Mouse (Mus musculus): ENCODE measurements around the gene Aldh1l1.

Gene Aldh1l1

DNA sequence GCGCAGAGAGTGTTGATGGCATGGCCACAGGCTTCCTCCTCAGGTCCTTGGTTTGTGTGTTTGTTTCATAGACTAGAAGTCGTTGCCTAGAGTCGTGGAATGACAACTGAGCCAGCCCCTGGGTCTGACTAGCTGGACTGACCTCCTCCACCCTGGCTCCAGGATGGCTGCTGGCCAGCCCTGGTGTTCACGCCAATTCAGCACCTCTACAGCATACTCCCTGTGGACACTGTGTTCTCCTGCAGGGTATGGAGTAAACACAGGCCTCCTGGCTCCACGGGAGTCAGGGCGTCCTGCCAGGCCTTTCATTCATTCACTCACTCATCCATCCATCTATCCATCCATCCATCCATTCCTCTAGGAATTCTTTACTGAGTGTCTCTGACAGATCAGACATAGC, 22.9 kb downstream of the Aldh1l1 start:
- DNase-seq: peak; percentile 92 to 97

- peak in 1 of 2 experiments; percentile 39 for DNase-seq
Measured at GRCm38 (mm10) chr6:90512416-90512815, 26.2 kb downstream of the Aldh1l1 start.

- DNase-seq: no peak
Measured at GRCm38 (mm10) chr6:90513074-90513856, 27.0 kb downstream of the Aldh1l1 start.

DNA sequence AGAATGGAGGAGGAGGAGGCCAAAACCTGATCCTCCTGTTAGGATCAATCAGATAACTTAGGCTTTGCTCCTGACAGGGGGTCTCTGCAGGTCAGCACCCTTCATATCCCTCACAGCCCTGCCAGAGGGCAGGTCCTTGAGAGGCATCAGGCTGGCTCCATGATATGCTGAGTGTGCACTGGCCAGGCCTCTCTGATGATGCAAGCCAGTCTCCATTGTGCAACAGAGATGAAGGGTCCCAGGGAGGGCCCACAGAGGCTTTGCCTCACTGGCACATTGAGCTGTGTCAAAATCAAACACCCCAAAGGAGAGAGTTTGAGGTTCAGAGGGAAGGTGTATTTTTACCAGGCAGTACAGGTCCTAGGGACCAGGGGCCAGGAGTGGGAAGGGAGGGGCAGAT, 28.1 kb downstream of the Aldh1l1 start:
- peak in 1 of 2 experiments; percentile 52 for DNase-seq

DNA sequence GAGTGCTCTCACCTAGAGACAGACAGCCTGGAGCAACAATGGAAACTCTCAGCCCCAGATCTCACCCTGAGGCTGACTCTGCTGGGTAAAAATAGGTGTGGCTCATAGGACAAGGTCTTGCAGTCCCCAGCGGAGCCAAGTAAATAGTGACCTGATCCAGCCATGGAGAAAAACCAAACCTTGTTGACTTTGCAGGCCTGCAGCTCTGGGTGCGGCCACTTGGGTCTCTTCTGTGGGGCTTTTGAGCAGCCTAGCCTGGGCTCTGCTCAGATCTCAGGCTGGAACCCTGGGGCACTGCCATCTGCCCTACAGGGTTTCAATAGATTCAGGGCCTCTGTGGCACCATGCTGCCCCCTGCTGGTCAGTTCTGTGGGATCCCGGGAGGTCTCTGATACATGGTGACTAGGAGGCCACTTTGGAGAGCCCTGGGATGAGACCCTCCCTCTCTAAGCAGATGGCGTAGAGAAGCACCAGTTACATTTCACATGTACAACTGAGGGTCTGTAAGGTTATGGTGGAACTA, 28.7 kb downstream of the Aldh1l1 start:
- DNase-seq: peak; percentile 92 to 95

DNA sequence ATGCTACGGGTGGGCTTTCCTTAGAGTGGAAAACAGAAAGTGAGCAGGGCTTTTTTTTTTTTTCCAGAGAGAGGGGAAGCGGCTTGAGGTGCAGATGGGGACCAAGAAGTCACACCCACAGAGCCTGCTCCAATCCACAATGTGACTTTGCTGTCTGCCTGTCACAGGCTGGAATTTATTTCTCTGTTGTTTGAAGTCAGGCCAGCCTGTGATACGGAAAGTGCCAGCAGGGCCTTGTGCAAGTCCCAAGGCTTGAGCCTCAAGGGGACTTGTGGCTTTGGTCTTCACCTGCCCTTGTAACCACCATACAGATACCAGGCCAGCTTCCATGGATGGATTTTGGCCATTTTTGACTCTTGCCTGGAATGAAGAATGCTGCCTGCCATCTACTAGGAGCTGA, 32.7 kb downstream of the Aldh1l1 start:
- no peak for DNase-seq

DNA sequence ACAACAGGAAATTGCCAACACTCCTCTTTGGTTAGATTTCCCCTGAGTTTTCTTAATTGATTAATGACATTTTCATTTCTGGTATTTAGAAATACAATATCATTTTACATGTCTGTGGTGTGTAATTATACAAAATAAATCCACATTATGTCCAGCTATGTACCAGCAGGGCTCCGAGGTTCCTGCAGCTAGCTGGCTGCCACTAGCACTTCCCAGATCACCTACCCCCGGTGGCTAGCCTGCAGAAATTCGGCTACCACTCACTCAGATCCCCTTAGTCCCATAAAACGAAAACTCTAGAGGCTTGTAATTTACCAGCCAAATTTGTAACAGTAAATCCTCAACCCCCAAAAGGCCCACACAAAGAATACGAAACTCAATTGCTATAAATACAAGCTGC, 33.1 kb downstream of the Aldh1l1 start:
- no peak for DNase-seq

DNA sequence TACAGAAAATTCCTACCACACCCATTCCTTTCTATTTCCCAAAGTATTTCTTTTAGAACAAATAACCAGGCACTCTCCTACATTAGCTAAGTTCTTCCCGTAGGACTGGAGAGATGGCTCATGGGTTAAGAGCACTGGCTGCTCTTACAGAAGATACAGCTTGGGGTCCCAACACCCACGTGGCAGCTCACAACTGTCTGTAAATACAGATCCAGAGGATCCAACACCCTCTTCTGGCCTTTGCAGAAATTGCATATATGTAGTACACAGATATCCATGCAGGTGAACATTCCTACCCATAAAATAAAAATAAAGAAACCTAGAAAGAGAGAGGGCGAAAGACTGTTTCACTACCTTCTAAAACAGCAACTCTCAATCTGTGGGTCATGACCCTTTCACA, 40.2 kb downstream of the Aldh1l1 start:
- no peak for DNase-seq

GRCm38 (mm10) chr6:90529461-90530046, 43.3 kb downstream of the Aldh1l1 start:
- DNase-seq: no peak

- DNase-seq: no peak
Measured at GRCm38 (mm10) chr6:90532575-90533190, 46.5 kb downstream of the Aldh1l1 start.

GRCm38 (mm10) chr6:90533505-90533904, 47.3 kb downstream of the Aldh1l1 start:
- DNase-seq: no peak

GRCm38 (mm10) chr6:90534701-90535475, 48.7 kb downstream of the Aldh1l1 start:
- DNase-seq: no peak

- DNase-seq: no peak
Measured at GRCm38 (mm10) chr6:90536824-90537223, 50.6 kb downstream of the Aldh1l1 start.

DNA sequence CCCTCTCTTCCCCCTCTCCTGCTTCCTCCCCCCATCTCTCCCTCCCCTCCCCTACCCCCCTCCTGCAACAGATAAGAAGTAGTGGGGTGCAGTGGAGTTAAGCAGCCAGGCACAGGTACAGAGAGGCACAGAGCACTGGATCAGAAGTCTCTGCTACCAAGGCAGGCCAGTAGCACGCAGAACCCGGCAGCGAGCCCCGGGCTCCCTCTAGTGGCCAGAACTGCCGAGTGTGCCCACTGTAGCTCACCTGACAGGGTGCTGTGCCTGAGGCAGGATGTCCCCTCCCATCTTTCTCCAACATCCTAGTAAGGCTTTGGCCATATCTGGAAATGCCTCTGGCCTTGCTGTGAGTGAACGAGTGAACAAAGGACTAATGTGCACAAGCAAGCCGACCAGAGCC, 51.7 kb downstream of the Aldh1l1 start:
- DNase-seq: peak; percentile 89 to 91

DNA sequence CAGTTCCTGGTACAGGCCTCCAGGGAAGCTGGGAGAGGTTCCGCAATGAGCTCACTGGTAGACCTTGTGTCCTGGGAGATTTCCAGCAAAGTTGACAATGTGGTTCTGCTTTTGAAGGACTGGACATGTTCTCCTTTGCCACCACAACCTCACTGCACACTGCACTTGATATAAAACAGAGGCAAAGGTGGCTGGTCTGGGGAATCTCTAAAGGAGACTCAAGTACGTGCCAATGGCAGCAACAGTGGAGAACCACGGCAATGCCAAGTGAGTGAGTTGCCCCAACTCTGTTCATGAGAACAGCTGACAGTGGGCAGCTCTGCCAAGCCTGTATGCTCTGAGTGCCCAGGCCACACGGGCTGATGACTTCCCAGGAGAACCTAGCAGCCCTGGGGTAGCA, 53.0 kb downstream of the Aldh1l1 start:
- DNase-seq: no peak

DNA sequence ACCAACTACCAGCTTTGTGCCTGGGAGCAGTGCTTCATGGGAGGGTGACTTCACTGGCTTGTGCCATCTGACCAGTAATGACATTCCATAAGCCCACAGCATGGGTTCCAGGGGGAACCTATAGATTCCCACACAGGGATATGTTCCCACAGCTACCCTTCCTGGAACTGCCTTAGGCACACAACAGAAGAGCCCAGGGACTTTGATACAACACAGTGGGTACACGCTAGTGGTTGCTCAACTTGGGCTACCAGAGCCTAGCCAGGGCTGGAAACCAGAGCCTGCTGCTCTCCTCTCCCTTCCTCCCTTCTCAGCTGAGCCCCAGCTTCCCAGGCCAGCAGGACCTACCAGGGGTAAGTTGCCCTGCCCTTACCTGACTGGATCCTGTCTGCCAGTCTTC, 54.3 kb downstream of the Aldh1l1 start:
- DNase-seq: no peak

GRCm38 (mm10) chr6:90541367-90541772, 55.1 kb downstream of the Aldh1l1 start:
- DNase-seq: no peak

DNA sequence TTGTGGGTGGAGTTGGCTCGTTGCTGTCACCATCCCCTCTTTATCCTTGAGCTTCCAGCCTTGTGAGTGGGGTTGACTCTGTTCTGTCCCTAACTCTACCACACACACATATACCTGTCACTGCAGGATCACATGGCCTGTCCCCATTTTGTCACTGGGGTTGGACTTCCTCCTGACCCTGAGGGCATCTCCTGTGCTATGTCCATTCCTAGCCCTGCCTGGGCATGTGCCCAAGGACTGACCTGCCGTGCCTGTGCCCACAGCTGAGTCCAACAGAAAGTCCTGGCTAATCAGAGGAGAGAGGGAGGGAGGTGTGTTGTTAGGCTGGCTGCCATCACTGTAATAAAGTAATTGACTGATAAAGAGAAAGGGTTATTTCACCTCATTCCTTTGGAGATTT, 58.2 kb downstream of the Aldh1l1 start:
- DNase-seq: peak; percentile 69 to 90

DNA sequence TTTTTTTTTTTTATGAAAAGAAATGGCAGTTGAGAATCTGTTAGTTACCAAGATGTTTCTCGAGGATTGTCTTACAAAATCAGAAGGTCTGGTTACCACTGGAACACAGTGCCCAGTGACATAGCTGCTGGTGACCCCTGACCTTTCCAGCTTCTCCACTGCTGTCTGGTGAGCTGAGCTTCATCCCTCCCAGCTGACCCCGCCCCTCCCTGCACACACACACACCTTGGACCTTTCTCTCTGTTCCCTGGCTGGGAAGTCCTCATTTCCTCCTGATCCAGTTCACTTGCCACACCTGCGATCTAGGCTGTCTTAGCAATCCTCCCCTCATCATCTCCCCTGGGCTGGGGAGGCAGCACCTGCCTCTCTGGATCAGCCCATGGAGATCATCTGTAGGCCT, 60.0 kb downstream of the Aldh1l1 start:
- DNase-seq: peak; percentile 45 to 81

GRCm38 (mm10) chr6:90547041-90547440, 60.8 kb downstream of the Aldh1l1 start:
- DNase-seq: peak; percentile 58 to 81

GRCm38 (mm10) chr6:90550161-90550912, 64.1 kb downstream of the Aldh1l1 start:
- peak; percentile 88 to 96 for DNase-seq

DNA sequence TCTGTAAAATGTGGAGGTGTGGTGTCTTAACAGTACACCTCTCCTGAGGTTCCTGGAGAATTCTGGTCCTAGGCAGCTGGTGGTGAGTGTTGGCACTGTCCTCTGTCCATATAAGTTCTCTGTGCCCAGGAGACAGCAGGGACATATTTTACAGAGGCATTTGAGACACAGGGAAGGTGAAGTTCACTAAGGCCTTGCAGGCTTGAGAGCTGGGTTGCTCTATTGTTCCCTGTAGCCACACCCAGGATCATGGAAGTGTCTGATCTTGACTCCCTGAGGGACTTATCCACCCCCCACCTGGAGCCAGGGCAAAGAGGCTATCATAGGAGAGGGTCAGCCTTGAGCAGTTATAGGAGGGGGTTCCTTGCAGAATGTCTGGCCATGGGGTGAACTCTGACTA, 65.0 kb downstream of the Aldh1l1 start:
- DNase-seq: no peak
